Mouse (Mus musculus) thymus, postnatal 36 days (tissue): ENCODE data around the gene Klf2.

Experiments
- DNase-seq, 2 experiments: peaks; one replicate each; pipeline ENCODE4 v3.0.0; 2022; ENCODE audit warnings: mixed read lengths in 2 of 2

Gene Klf2

GRCm38 (mm10) chr8:72333429-72334143 lies 14.8 kb downstream of the Klf2 start:
- DNase-seq: no peak

DNA sequence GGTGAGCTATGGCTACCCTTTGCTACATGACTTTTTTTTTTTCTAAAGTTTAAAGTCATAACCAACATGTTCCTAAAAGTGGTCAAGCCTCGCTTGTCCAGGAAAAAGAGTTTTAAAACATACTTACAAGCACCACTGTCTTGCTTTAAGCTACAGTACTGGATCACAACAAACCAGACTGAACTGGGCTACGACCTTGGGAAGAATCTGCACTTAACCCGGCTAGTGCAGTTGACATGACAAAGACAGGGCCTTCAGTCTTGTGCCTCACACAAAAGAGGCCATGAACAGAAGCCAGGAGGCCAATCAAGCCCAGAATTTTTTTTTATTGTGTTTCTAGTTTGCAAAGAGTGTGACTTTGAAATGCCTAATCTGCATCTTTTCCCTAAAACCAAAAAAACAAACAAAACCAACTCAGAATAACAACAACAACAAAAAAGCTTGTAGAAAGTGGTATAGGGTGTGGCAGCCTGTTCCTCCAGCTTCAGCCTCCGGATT lies 15.4 kb downstream of the Klf2 start:
- DNase-seq: no peak

DNA sequence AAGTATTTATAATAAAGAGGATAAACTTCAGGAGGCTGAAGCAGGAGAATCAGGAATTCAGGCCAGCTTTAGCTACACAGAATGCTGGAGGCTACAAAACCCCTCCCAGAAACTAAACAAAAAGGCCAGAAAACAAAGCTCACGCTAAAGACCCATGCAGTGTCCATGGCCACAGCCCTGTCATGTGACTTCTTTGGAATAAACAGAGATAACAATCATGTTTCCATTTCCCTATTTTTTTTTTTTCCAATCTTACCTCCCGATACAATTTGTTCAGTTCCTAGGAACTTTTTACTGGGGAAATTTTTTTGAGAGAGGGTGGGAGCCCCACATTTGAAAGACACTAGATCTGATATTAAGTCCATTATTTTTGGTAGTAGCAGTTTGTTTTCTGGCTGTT lies 17.4 kb downstream of the Klf2 start:
- DNase-seq: no peak

GRCm38 (mm10) chr8:72337034-72337433 lies 18.2 kb downstream of the Klf2 start:
- no peak for DNase-seq

DNA sequence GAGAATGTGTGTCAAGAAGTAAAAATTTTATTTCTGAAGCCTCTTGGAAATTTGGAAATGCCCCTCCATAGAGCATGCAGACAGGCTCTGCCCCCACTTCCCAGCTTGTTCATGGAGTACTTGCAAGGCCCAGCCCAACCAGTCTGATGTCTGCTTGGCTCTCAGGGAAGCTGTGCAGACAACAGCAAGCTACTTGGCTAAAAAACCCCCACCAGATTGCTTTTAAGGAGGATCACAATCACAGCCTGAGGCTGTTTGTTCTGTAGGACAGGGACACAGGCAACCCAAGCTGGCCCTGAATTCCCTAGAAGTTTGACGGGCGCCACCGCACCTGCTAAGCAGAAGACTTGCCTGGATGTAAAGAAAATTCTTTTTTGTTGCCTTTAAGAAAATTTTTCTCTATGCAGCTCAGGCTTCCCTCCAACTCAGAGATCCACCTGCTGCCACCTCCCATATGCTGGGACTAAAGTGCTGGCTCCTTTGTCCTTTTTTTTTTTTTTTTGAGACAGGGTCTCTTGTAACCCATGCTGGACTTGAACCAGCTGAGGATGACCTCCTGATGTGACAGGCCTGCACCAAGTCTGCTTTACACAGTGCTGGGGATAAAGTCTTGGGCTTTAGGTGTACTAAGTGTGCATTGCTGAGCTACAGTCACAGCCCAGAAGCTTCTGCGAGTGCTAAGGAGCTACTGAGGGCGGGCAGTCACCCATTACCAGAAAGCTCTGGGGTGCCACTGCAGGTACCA lies 23.9 kb downstream of the Klf2 start:
- DNase-seq: no peak

DNA sequence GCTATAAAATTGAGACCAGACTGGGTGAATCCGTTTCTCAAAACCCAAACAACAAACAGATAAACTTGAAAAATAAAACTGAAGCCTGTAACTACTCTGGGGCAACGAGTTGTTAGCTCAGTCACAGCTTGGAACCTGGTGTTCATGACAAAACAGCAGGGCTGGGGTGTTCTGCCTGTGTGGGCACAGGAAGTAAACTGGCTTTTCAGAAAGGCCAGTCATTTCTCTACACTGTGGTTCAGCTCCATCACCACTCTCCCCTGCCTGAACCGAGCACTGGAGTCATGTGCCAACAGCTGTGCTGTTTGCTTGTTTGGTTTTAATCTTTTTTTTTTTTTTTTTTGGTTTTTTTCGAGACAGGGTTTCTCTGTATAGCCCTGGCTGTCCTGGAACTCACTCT lies 24.9 kb downstream of the Klf2 start:
- DNase-seq: no peak

- DNase-seq: no peak
These were observed 28.7 kb downstream of the Klf2 start for GRCm38 (mm10) chr8:72347553-72347952.

DNA sequence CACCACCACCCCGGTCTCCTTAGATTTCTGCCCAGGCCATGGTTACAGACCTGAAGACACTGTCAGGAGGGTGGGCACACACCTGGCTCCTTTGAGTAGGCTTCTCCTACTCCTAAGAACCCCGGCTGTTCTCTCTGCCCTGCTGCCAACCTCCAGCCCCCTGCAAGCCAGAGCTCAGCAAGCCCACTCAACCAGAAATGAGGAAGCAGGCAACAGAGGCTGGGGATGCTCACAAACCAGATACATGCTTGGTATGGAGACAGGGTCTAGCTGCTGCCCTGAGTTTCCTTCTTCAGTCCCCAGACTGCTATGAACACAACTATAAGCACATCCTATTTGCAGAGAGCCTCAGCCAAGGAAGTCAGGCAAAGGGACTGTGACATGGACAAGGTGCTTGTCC lies 29.3 kb downstream of the Klf2 start:
- no peak for DNase-seq

DNA sequence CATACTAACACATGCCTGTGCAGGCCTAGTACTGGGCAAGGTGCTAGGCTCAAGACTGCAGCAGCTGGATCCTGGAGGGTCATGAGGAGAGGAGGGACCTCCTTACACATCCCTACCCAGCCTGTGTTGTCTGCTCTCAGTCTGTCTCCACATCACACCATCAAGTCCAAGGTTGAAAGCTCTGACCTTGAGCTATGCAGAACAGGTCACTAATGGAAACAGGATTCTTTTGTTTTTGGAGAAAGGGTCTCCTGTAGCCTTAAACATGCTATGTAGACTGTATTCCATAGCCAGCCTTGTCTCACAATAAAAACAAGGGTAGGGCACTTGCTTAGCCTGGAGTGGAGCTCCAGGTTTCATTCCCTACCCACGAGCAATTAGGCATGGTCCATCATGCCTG lies 30.1 kb downstream of the Klf2 start:
- DNase-seq: no peak

DNA sequence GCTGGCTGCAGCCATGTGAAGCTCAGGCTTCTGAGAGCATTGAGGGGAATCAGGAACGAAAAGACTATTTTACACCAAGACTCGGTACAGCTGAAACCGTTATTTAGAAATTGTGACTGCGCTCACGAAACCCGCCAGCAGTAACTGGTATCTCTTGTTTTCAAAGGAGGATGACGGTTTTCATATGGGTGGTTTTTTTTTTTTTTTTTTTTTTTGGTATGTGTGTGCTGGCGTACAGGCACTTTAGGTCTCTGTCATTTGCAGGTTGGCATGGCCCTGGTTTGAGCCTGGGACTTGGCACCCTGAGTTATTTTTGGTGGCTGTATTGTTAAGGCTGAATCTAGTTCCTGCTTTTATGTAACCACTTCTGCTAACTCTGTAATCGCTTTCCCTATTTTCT lies 31.0 kb downstream of the Klf2 start:
- DNase-seq: peak in 1 of 2 experiments; percentile 40

GRCm38 (mm10) chr8:72350727-72351126 lies 31.9 kb downstream of the Klf2 start:
- DNase-seq: peak; percentile 72 to 80

DNA sequence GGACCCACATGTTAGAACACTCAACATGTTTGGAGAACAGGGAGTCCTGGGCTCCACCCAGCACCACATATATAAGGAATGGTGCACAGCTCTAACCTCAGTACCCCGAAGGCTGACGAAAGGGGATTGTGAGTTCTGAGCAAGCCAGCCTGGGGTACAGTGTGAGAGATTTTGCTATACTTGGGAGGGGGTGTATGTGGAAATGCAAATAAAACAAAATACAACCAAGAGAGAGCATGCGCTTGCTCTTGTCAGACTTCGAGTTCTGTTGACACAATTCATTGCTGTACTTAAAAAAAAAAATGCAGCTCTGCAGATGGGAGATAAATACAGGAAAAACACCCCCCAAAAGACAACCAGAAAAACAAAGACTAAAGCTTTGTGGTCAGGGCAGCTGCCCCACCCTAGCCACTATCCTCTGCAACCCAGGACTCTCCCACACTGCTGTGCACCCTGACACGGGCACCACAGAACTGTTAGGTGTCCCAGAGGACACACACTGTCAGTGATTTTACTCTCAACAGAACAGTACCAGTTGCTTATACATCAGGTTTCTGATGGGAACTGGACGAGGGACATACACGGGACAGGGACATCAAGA lies 32.7 kb downstream of the Klf2 start:
- DNase-seq: no peak

- DNase-seq: no peak
These were observed 34.3 kb downstream of the Klf2 start for GRCm38 (mm10) chr8:72352951-72353699.

GRCm38 (mm10) chr8:72353700-72354045 lies 34.8 kb downstream of the Klf2 start:
- DNase-seq: peak in 1 of 2 experiments; percentile 41

DNA sequence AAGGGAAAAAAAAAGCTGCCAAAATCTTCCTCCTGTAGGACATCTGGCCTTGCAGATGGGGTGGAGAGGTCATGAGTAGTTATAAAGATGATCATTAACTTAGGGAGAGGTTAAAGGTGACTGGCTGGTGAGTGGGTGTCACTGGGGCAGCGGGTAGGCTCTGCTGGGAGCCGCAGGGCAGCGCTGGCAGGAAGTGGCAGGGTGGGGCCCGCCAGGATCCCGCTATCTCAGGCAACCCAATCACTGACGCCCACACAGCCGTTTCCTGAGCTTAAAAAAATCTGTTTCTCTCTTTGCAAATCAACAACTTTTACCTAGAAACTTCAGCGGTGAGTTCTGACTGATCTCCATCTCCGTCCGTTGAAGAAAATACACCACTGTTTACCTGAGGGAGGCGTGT lies 35.4 kb downstream of the Klf2 start:
- DNase-seq: peak; percentile 71 to 81

GRCm38 (mm10) chr8:72356593-72356992 lies 37.8 kb downstream of the Klf2 start:
- no peak for DNase-seq

DNA sequence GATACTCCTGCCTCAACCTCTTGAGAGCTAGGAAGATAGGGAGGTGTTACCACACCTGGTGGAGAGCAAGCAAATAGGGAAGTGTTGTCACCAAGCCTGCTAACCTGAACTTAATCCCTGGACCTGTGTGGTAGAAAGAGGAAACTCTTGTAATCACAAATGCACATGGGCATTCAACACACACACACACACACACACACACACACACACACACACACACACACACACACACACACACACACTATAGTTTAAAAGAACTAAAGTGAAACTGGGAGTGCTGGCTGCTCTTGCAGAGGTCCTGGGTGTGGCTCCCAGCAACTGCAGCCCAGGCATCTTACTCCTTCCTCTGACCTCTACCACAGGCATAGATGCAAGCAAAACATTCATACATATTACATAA lies 41.3 kb downstream of the Klf2 start:
- no peak for DNase-seq

DNA sequence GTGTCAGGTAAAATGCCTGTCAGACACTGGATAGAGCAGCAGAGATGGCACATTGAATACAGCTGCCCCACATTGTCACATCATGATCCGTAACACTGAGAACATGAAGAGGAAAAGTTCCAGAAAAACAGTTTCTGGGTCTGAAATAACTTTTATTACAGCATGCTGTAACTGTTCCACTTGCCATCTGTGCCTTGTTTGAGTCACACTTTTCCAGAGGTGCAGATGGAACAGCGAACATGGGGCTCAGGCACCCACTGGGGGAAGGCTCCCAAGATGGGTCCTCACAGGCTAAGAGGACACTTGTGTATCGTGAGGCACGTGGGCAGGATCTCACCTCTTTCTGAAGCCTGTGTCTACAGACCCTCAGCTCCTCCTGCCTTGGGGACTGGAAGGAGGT lies 43.9 kb downstream of the Klf2 start:
- DNase-seq: no peak

- no peak for DNase-seq
These were observed 44.6 kb downstream of the Klf2 start for GRCm38 (mm10) chr8:72363457-72363856.

GRCm38 (mm10) chr8:72365016-72365415 lies 46.2 kb downstream of the Klf2 start:
- DNase-seq: no peak

- peak; percentile 87 for DNase-seq
These were observed 47.0 kb downstream of the Klf2 start for GRCm38 (mm10) chr8:72365826-72366225.

DNA sequence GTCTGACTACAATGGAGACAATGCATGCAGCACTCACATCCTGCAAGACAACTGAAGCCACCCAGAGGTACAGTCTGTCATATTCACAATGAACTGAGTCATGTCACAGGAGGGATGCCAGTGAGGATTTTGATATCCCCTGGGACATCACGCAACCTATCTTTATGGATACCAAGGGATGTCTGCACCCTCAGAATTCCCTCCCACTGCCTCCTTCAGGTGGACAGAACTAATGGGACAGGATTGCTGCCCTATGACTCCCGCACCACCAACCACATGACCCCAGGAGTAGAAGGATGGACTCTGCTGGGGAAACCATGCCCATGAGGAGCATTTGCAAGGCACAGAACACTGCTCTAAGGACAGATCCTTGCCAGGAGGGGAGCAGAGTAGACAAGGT lies 47.6 kb downstream of the Klf2 start:
- DNase-seq: no peak
